Mouse (Mus musculus): ENCODE results near the gene Ttc19.
"Not testable (repeated sequence)": the region's sequence is repeated elsewhere in the genome, so short reads cannot be mapped to it uniquely, and the experiment has no call there.

The Ttc19 gene

GRCm38 (mm10) chr11:62280675-62281600 lies at the start of gene Ttc19, which contains the start of gene Zswim7:
Ttc19 (plus strand) TSS chr11:62281473.
Zswim7 (minus strand) TSS chr11:62281375.
- DNase-seq, result peak; percentile 96 to 98

GRCm38 (mm10) chr11:62240631-62241261 lies 40.5 kb upstream of the Ttc19 start:
- DNase-seq, result no peak

GRCm38 (mm10) chr11:62243871-62244270 lies 37.4 kb upstream of the Ttc19 start:
- no peak for DNase-seq

- DNase-seq, result no peak
These were observed 36.8 kb upstream of the Ttc19 start for GRCm38 (mm10) chr11:62244471-62244870.

- no peak for DNase-seq
These were observed 33.4 kb upstream of the Ttc19 start for GRCm38 (mm10) chr11:62247759-62248400.

GRCm38 (mm10) chr11:62248401-62249244 lies 32.6 kb upstream of the Ttc19 start, which contains the start of gene Adora2b:
Adora2b (plus strand) TSS chr11:62248984.
- DNase-seq, result peak; percentile 41 to 59

GRCm38 (mm10) chr11:62249266-62250037 lies 31.8 kb upstream of the Ttc19 start:
- DNase-seq, result peak in 1 of 2 experiments; percentile 55

GRCm38 (mm10) chr11:62251047-62251446 lies 30.2 kb upstream of the Ttc19 start:
- no peak for DNase-seq

GRCm38 (mm10) chr11:62253380-62253779 lies 27.9 kb upstream of the Ttc19 start:
- DNase-seq, result no peak

- no peak for DNase-seq
These were observed 22.1 kb upstream of the Ttc19 start for GRCm38 (mm10) chr11:62259214-62259613.

GRCm38 (mm10) chr11:62263599-62263998 lies 17.7 kb upstream of the Ttc19 start:
- DNase-seq, result no peak

GRCm38 (mm10) chr11:62264018-62264417 lies 17.3 kb upstream of the Ttc19 start:
- DNase-seq, result no peak

GRCm38 (mm10) chr11:62265642-62266041 lies 15.6 kb upstream of the Ttc19 start:
- DNase-seq, result no peak

GRCm38 (mm10) chr11:62266466-62267214 lies 14.6 kb upstream of the Ttc19 start:
- no peak for DNase-seq

GRCm38 (mm10) chr11:62268381-62268780 lies 12.9 kb upstream of the Ttc19 start:
- no peak for DNase-seq

- DNase-seq, result no peak
These were observed 12.2 kb upstream of the Ttc19 start for GRCm38 (mm10) chr11:62269097-62269496.

- no peak for DNase-seq
These were observed 10.4 kb upstream of the Ttc19 start for GRCm38 (mm10) chr11:62270851-62271250.

GRCm38 (mm10) chr11:62277086-62277485 lies 4.2 kb upstream of the Ttc19 start:
- DNase-seq, result no peak

- peak; percentile 33 to 59 for DNase-seq
These were observed 3.2 kb upstream of the Ttc19 start for GRCm38 (mm10) chr11:62278027-62278426.

GRCm38 (mm10) chr11:62281601-62281997 lies 326 bp downstream of the Ttc19 start:
- DNase-seq, result no peak

- not testable (repeated sequence) for DNase-seq
These were observed 2.7 kb downstream of the Ttc19 start for GRCm38 (mm10) chr11:62284020-62284419.
